Mouse (Mus musculus): ENCODE results near the gene Abca17.

Abca17 gene

GRCm38 (mm10) chr17:24346831-24347230 lies 4.0 kb downstream of the Abca17 start:
- in situ Hi-C loops (cut with MboI, MseI), result no loop called here

- in situ Hi-C loops (cut with MboI, MseI), result no loop called here
These were observed 6.2 kb downstream of the Abca17 start for GRCm38 (mm10) chr17:24344672-24345071.

GRCm38 (mm10) chr17:24327656-24328055 lies 23.2 kb downstream of the Abca17 start:
- in situ Hi-C loops (cut with MboI, MseI), result no loop called here

- in situ Hi-C loops (cut with MboI, MseI), result no loop called here
These were observed 25.8 kb downstream of the Abca17 start for GRCm38 (mm10) chr17:24325051-24325450.

GRCm38 (mm10) chr17:24320826-24321225 lies 30.0 kb downstream of the Abca17 start:
- in situ Hi-C loops (cut with MboI, MseI), result no loop called here

- in situ Hi-C loops (cut with MboI, MseI), result no loop called here
These were observed 43.4 kb downstream of the Abca17 start for GRCm38 (mm10) chr17:24307500-24307899.

- in situ Hi-C loops (cut with MboI, MseI), result no loop called here
These were observed 50.2 kb downstream of the Abca17 start for GRCm38 (mm10) chr17:24300651-24301050.

- in situ Hi-C loops (cut with MboI, MseI), result no loop called here
These were observed 61.5 kb downstream of the Abca17 start for GRCm38 (mm10) chr17:24289338-24289737.

GRCm38 (mm10) chr17:24288477-24288876 lies 62.4 kb downstream of the Abca17 start:
- in situ Hi-C loops (cut with MboI, MseI), result no loop called here

- in situ Hi-C loops (cut with MboI, MseI), result no loop called here
These were observed 65.2 kb downstream of the Abca17 start for GRCm38 (mm10) chr17:24285680-24286079.

GRCm38 (mm10) chr17:24283266-24283818 lies 67.5 kb downstream of the Abca17 start:
- in situ Hi-C loops (cut with MboI, MseI), result no loop called here

- in situ Hi-C loops (cut with MboI, MseI), result no loop called here
These were observed 68.2 kb downstream of the Abca17 start for GRCm38 (mm10) chr17:24282637-24283036.

- in situ Hi-C loops (cut with MboI, MseI), result loop anchor here (10.0 kb wide), 1 partner anchor 2005 kb away; no protein-coding TSS in a partner anchor
These were observed 71.0 kb downstream of the Abca17 start for GRCm38 (mm10) chr17:24279907-24280306.

- in situ Hi-C loops (cut with MboI, MseI), result no loop called here
These were observed 83.7 kb downstream of the Abca17 start for GRCm38 (mm10) chr17:24267133-24267532.

- in situ Hi-C loops (cut with MboI, MseI), result no loop called here
These were observed 86.1 kb downstream of the Abca17 start for GRCm38 (mm10) chr17:24264766-24265165.

- in situ Hi-C loops (cut with MboI, MseI), result no loop called here
These were observed 90.4 kb downstream of the Abca17 start for GRCm38 (mm10) chr17:24260516-24260915.

- in situ Hi-C loops (cut with MboI, MseI), result no loop called here
These were observed 91.2 kb downstream of the Abca17 start for GRCm38 (mm10) chr17:24259702-24260101.

- in situ Hi-C loops (cut with MboI, MseI), result no loop called here
These were observed 91.9 kb downstream of the Abca17 start for GRCm38 (mm10) chr17:24258981-24259380.

- in situ Hi-C loops (cut with MboI, MseI), result no loop called here
These were observed 98.5 kb downstream of the Abca17 start for GRCm38 (mm10) chr17:24252329-24252728.

- in situ Hi-C loops (cut with MboI, MseI), result no loop called here
These were observed 99.4 kb downstream of the Abca17 start, which contains the start of gene Ccnf for GRCm38 (mm10) chr17:24251320-24252069. Gene Ccnf, minus strand, starts transcription at chr17:24251484.

- in situ Hi-C loops (cut with MboI, MseI), result no loop called here
These were observed 99.9 kb downstream of the Abca17 start for GRCm38 (mm10) chr17:24250988-24251319.

- in situ Hi-C loops (cut with MboI, MseI), result loop anchor here (5.0 kb wide), 1 partner anchor 101 kb away; no protein-coding TSS in a partner anchor
These were observed 102.2 kb downstream of the Abca17 start for GRCm38 (mm10) chr17:24248641-24249040.

GRCm38 (mm10) chr17:24244061-24244460 lies 106.8 kb downstream of the Abca17 start:
- in situ Hi-C loops (cut with MboI, MseI), result no loop called here
